Mouse (Mus musculus): ENCODE measurements around the gene Fgfr2. TPM values are rescaled to one million over a fixed set of nuclear protein-coding genes. Genes with fewer than 3 reads are reported as not detected.

The Fgfr2 gene
- polyA plus RNA-seq, 1 experiment from 2014 or later = 32.5 TPM

GRCm38 (mm10) chr7:131542115-131542871 lies 1580.9 kb downstream of the Fgfr2 start, which contains the start of gene Hmx3:
Gene Hmx3, plus strand, starts transcription at chr7:131542867.

GRCm38 (mm10) chr7:131410416-131411058 lies 1712.6 kb downstream of the Fgfr2 start, which contains the start of the genes Ikzf5 and Acadsb:
Gene Ikzf5, minus strand, starts transcription at chr7:131410521.
Gene Acadsb, plus strand, starts transcription at chr7:131410601.

GRCm38 (mm10) chr7:131370648-131371469 lies 1752.3 kb downstream of the Fgfr2 start, which contains the start of gene Pstk:
Gene Pstk, plus strand, starts transcription at chr7:131371141.

GRCm38 (mm10) chr7:131362615-131363300 lies 1760.4 kb downstream of the Fgfr2 start, which contains the start of gene 2310057M21Rik:
Gene 2310057M21Rik, minus strand, starts transcription at chr7:131362759.

GRCm38 (mm10) chr7:131333564-131333963 lies 1789.6 kb downstream of the Fgfr2 start, which contains the start of gene Fam24a:
Gene Fam24a, plus strand, starts transcription at chr7:131333864.

GRCm38 (mm10) chr7:131329416-131329815 lies 1793.7 kb downstream of the Fgfr2 start, which contains the start of gene Fam24b:
Gene Fam24b, minus strand, starts transcription at chr7:131329516.

GRCm38 (mm10) chr7:131322192-131322591 lies 1801.0 kb downstream of the Fgfr2 start, which contains the start of gene Cuzd1:
Gene Cuzd1, minus strand, starts transcription at chr7:131322292.

GRCm38 (mm10) chr7:131174121-131174520 lies 1949.0 kb downstream of the Fgfr2 start, which contains the start of gene 5430419D17Rik:
Gene 5430419D17Rik, plus strand, starts transcription at chr7:131174402.

GRCm38 (mm10) chr7:131146214-131146613 lies 1976.9 kb downstream of the Fgfr2 start, which contains the start of gene 4933402N03Rik:
Gene 4933402N03Rik, minus strand, starts transcription at chr7:131146314.

GRCm38 (mm10) chr7:131031755-131032154 lies 2091.4 kb downstream of the Fgfr2 start, which contains the start of gene Dmbt1:
Gene Dmbt1, plus strand, starts transcription at chr7:131032053.

GRCm38 (mm10) chr7:130935793-130936471 lies 2187.2 kb downstream of the Fgfr2 start, which contains the start of gene Htra1:
Gene Htra1, plus strand, starts transcription at chr7:130936111.

GRCm38 (mm10) chr7:130865613-130866591 lies 2257.2 kb downstream of the Fgfr2 start, which contains the start of gene Plekha1:
Gene Plekha1, plus strand, starts transcription at chr7:130865756.

GRCm38 (mm10) chr7:130773914-130774630 lies 2349.1 kb downstream of the Fgfr2 start, which contains the start of gene Btbd16:
Gene Btbd16, plus strand, starts transcription at chr7:130774069.

GRCm38 (mm10) chr7:130577388-130578003 lies 2545.7 kb downstream of the Fgfr2 start, which contains the start of gene Tacc2:
Gene Tacc2, plus strand, starts transcription at chr7:130577438.

GRCm38 (mm10) chr7:130572821-130573220 lies 2550.3 kb downstream of the Fgfr2 start, which contains the start of gene Nsmce4a:
Gene Nsmce4a, minus strand, starts transcription at chr7:130573118.

GRCm38 (mm10) chr7:130520049-130520425 lies 2603.1 kb downstream of the Fgfr2 start, which contains the start of gene Ate1:
Gene Ate1, minus strand, starts transcription at chr7:130520369.

